Mouse (Mus musculus) lung, postnatal 10 days (tissue): ENCODE measurements around the gene Fmnl2.

ENCODE experiments used
- DNase-seq: peaks from one replicate; pipeline ENCODE4 v3.0.0; 2021

Gene Fmnl2

GRCm38 (mm10) chr2:52958535-52959290 is 101.1 kb downstream of the Fmnl2 start:
- peak; percentile 79 for DNase-seq

GRCm38 (mm10) chr2:52959291-52959621 is 101.6 kb downstream of the Fmnl2 start:
- DNase-seq = no peak

- no peak for DNase-seq
Measured at GRCm38 (mm10) chr2:52959982-52960381, 102.3 kb downstream of the Fmnl2 start.

- DNase-seq = no peak
Measured at GRCm38 (mm10) chr2:52960697-52961096, 103.0 kb downstream of the Fmnl2 start.

GRCm38 (mm10) chr2:52963439-52963838 is 105.8 kb downstream of the Fmnl2 start:
- no peak for DNase-seq

- no peak for DNase-seq
Measured at GRCm38 (mm10) chr2:52964386-52964928, 106.8 kb downstream of the Fmnl2 start.

- no peak for DNase-seq
Measured at GRCm38 (mm10) chr2:52966227-52966626, 108.6 kb downstream of the Fmnl2 start.

- no peak for DNase-seq
Measured at GRCm38 (mm10) chr2:52966820-52967460, 109.3 kb downstream of the Fmnl2 start.

GRCm38 (mm10) chr2:52967461-52967823 is 109.8 kb downstream of the Fmnl2 start:
- no peak for DNase-seq

GRCm38 (mm10) chr2:52968884-52969283 is 111.2 kb downstream of the Fmnl2 start:
- no peak for DNase-seq

GRCm38 (mm10) chr2:52974056-52974455 is 116.4 kb downstream of the Fmnl2 start:
- no peak for DNase-seq

- DNase-seq = no peak
Measured at GRCm38 (mm10) chr2:52974776-52975175, 117.1 kb downstream of the Fmnl2 start.

- DNase-seq = no peak
Measured at GRCm38 (mm10) chr2:52977921-52978675, 120.4 kb downstream of the Fmnl2 start.

- no peak for DNase-seq
Measured at GRCm38 (mm10) chr2:52978796-52979195, 121.1 kb downstream of the Fmnl2 start.

GRCm38 (mm10) chr2:52979280-52979763 is 121.7 kb downstream of the Fmnl2 start:
- DNase-seq = peak; percentile 32

- DNase-seq = no peak
Measured at GRCm38 (mm10) chr2:52981126-52981525, 123.5 kb downstream of the Fmnl2 start.

GRCm38 (mm10) chr2:52981595-52981994 is 123.9 kb downstream of the Fmnl2 start:
- no peak for DNase-seq

- DNase-seq = no peak
Measured at GRCm38 (mm10) chr2:52982502-52982901, 124.8 kb downstream of the Fmnl2 start.

- no peak for DNase-seq
Measured at GRCm38 (mm10) chr2:52984556-52984955, 126.9 kb downstream of the Fmnl2 start.

- DNase-seq = no peak
Measured at GRCm38 (mm10) chr2:52985167-52985566, 127.5 kb downstream of the Fmnl2 start.

GRCm38 (mm10) chr2:52986354-52986753 is 128.7 kb downstream of the Fmnl2 start:
- DNase-seq = no peak

GRCm38 (mm10) chr2:52987035-52987434 is 129.4 kb downstream of the Fmnl2 start:
- DNase-seq = no peak

- peak; percentile 27 for DNase-seq
Measured at GRCm38 (mm10) chr2:52987637-52988295, 130.1 kb downstream of the Fmnl2 start.
